Mouse (Mus musculus) ES-Bruce4 (cell line): ENCODE measurements around the gene Cxadr.

Experiments used
- EP300 ChIP-seq: IDR thresholded peaks from 2 replicates; pipeline ENCODE4 v1.6.1; 2011; ENCODE audit warnings: low read depth, low read length; ENCODE audit not compliant: insufficient read depth
- POLR2A ChIP-seq: IDR thresholded peaks from one replicate; pipeline ENCODE4 v1.8.1; 2011; ENCODE audit warnings: low read length; ENCODE audit not compliant: insufficient read depth

DNA sequence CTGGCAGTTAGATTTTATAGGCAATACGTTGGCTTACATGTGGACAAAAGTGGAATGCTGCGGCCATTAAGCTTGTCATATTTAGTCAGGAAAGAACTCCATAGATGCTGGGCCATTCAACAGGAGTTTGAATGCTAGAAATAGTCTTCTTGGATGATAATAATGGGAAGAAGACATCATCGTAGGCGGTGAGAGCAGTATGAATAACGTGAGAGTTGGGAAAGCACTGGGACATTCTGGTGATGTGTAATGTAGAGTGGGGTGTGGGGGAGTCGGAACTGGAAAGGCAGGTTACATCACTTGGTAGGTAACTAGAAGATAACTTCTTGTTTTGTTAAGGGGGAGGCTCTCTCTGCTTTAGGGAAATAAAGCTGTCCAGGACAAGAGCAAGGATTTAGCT, 106.6 kb downstream of the Cxadr start:
- TF ChIP-seq POLR2A (no peak), EP300 (no peak)
